Mouse (Mus musculus) heart, adult 2 months (tissue): ENCODE results near the gene Lhfpl2. TPM values are rescaled to one million over a fixed set of nuclear protein-coding genes. Genes with fewer than 3 reads are reported as not detected.

Experiments
- DNase-seq, 2 experiments: peaks; one replicate each; pipeline ENCODE4 v3.0.0; 2021
- H3K27ac ChIP-seq: fragments of 200-600 bp; 2 replicates; pipeline ENCODE4 v1.8.1; 2022
- H3K27me3 ChIP-seq: fragments of 200-500 bp; 2 replicates; pipeline ENCODE4 v1.6.1; 2012; ENCODE audit warnings: mild to moderate bottlenecking, low read length, inconsistent platforms, mixed read lengths; ENCODE audit not compliant: control insufficient read depth, insufficient read depth
- H3K36me3 ChIP-seq: fragments of 200-500 bp; 2 replicates; pipeline ENCODE4 v1.6.1; 2012; ENCODE audit warnings: low read length, inconsistent platforms; ENCODE audit not compliant: control insufficient read depth, insufficient read depth
- H3K4me1 ChIP-seq: fragments of 200-500 bp; 2 replicates; pipeline ENCODE4 v1.6.1; 2011; ENCODE audit warnings: low read length; ENCODE audit not compliant: control insufficient read depth, insufficient read depth
- H3K4me3 ChIP-seq: fragments of 200-600 bp; 2 replicates; pipeline ENCODE4 v1.8.1; 2022
- H3K79me2 ChIP-seq: fragments of 200-500 bp; replicated peaks from 2 replicates; pipeline ENCODE4 v1.6.1; 2012; ENCODE audit warnings: mild to moderate bottlenecking, inconsistent platforms, low read length, moderate library complexity, mixed read lengths; ENCODE audit not compliant: control insufficient read depth, insufficient read depth
- H3K9ac ChIP-seq: fragments of 200-500 bp; 2 replicates; pipeline ENCODE4 v1.6.1; 2012; ENCODE audit warnings: low read depth, mild to moderate bottlenecking, control low read depth, inconsistent platforms, low read length, mixed read lengths
- CTCF ChIP-seq: fragments of 200-600 bp; IDR thresholded peaks from 2 replicates; pipeline ENCODE4 v1.8.1; 2022; ENCODE audit warnings: antibody characterized with exemption, mild to moderate bottlenecking, moderate library complexity
- EP300 ChIP-seq: fragments of 200-500 bp; IDR thresholded peaks from 2 replicates; pipeline ENCODE4 v1.6.1; 2011; ENCODE audit warnings: low read depth, low read length, control low read depth; ENCODE audit not compliant: insufficient read depth
- POLR2A ChIP-seq: fragments of 200-500 bp; IDR thresholded peaks from 2 replicates; pipeline ENCODE4 v1.6.1; 2011; ENCODE audit warnings: mild to moderate bottlenecking, low read depth, low read length, control low read depth; ENCODE audit not compliant: insufficient read depth
- WGBS: fragments of 180-500 bp; shearing (Covaris S2); methylation state at CpG from one replicate; pipeline ENCODE4 v1.1.7; 2018; 5-methylcytosine and 5-hydroxymethylcytosine counted together
- intact Hi-C: fragments of 180-260 bp; cut with DNase I; formaldehyde crosslinking; loops from one replicate; pipeline ENCODE4 v1.15.1; 2025
- polyA plus RNA-seq: library from polyadenylated mRNA; depleted of rRNA; stranded (reverse); fragments of >200 nt; gene quantifications from 2 replicates; pipeline ENCODE4 v1.2.3, GENCODE M21; 2012
- total RNA-seq, 2 experiments: library from RNA; stranded (reverse); gene quantifications; 2 replicates each; pipeline ENCODE4 v1.2.3; 2021

Lhfpl2 gene
- total and polyA plus RNA-seq, 3 experiments, result 2.8 to 4.0 (median 3.5) TPM

- H3K79me2 ChIP-seq, result no peaks in the 10 kb centered on the region
- DNase-seq, result no peak
- H3K27me3 ChIP-seq, result no peaks in the 10 kb centered on the region
- no peak overlapping the region for H3K9ac ChIP-seq
- no peak overlapping the region for H3K4me3 ChIP-seq
- no peak overlapping the region for H3K27ac ChIP-seq
- intact Hi-C loops, result no loop called here
- H3K4me1 ChIP-seq, result peaks cover 7% of the 10 kb centered on the region
- TF ChIP-seq CTCF, result no peak
- TF ChIP-seq EP300, result no peak
- no peak for TF ChIP-seq POLR2A
- H3K36me3 ChIP-seq, result no peaks in the 10 kb centered on the region
- 98% methylated on average over 10 of the region's 10 CpGs for WGBS
Observed at GRCm38 (mm10) chr13:94117522-94117921, 59.9 kb downstream of the Lhfpl2 start.

GRCm38 (mm10) chr13:94118091-94118490 lies 60.5 kb downstream of the Lhfpl2 start:
- intact Hi-C loops, result no loop called here
- DNase-seq, result no peak

DNA sequence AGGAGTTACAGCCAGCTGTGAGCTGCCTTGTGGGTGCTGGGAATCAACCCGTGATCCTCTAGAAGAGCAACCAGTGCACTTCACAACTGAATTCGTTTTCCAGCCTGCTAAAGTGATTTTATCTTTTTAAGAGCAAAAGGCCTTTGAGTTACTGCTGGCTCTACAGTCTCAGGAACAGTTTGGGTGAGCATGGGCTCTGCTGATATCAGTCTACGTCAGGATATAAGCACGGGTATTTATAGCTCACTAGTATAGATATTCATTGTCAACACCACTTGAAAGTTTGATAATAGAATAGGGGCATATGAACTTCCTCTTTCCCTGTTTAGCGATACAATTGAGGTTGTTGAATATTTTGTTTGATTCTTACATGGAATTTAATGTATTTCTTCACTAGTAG lies 61.7 kb downstream of the Lhfpl2 start:
- Histone ChIP-seq H3K27ac (no peak overlapping the region), H3K4me1 (peaks cover 7% of the 10 kb centered on the region)
- intact Hi-C loops, result no loop called here

More at GRCm38 (mm10) chr13:94118091-94118490, 60.5 kb downstream of the Lhfpl2 start:
- Histone ChIP-seq H3K36me3 (no peaks in the 10 kb centered on the region), H3K4me3 (no peak overlapping the region), H3K27ac (no peak overlapping the region), H3K79me2 (no peaks in the 10 kb centered on the region), H3K27me3 (no peaks in the 10 kb centered on the region), H3K4me1 (peaks cover 7% of the 10 kb centered on the region), H3K9ac (no peak overlapping the region)
- TF ChIP-seq CTCF (peak; percentile 56), EP300 (no peak), POLR2A (no peak)
- WGBS, result 100% methylated on average over 1 of the region's 1 CpGs

GRCm38 (mm10) chr13:94122703-94123592 lies 65.4 kb downstream of the Lhfpl2 start:
- intact Hi-C loops, result no loop called here
- peak in 1 of 2 experiments; percentile 44 for DNase-seq
- no peaks in the 10 kb centered on the region for H3K27me3 ChIP-seq
- H3K79me2 ChIP-seq, result no peaks in the 10 kb centered on the region
- no peaks in the 10 kb centered on the region for H3K36me3 ChIP-seq
- TF ChIP-seq POLR2A (no peak), EP300 (no peak)
- H3K4me1 ChIP-seq, result no peaks in the 10 kb centered on the region
- WGBS, result 73% methylated on average over 16 of the region's 16 CpGs
- H3K27ac ChIP-seq, result no peak overlapping the region
- no peak overlapping the region for H3K4me3 ChIP-seq
- no peak overlapping the region for H3K9ac ChIP-seq

More for the DNA sequence above, 61.7 kb downstream of the Lhfpl2 start:
- H3K27me3 ChIP-seq, result no peaks in the 10 kb centered on the region
- no peak overlapping the region for H3K9ac ChIP-seq
- TF ChIP-seq EP300, result no peak
- no peak for TF ChIP-seq POLR2A
- TF ChIP-seq CTCF, result no peak
- DNase-seq, result no peak
- H3K4me3 ChIP-seq, result no peak overlapping the region
- 48% methylated on average over 5 of the region's 5 CpGs for WGBS
- H3K36me3 ChIP-seq, result no peaks in the 10 kb centered on the region
- no peaks in the 10 kb centered on the region for H3K79me2 ChIP-seq

GRCm38 (mm10) chr13:94130394-94130793 lies 72.8 kb downstream of the Lhfpl2 start:
- TF ChIP-seq POLR2A (no peak), CTCF (no peak), EP300 (no peak)
- WGBS, result 39% methylated on average over 7 of the region's 7 CpGs
- no peak overlapping the region for H3K4me3 ChIP-seq

GRCm38 (mm10) chr13:94131135-94131534 lies 73.5 kb downstream of the Lhfpl2 start:
- Histone ChIP-seq H3K27ac (no peak overlapping the region; the same call in 1 of the 2 replicates), H3K4me3 (no peak overlapping the region), H3K36me3 (no peaks in the 10 kb centered on the region), H3K79me2 (no peaks in the 10 kb centered on the region), H3K27me3 (no peaks in the 10 kb centered on the region), H3K4me1 (peaks cover 23% of the 10 kb centered on the region), H3K9ac (no peak overlapping the region)
- intact Hi-C loops, result loop anchor here (5.0 kb wide), 3 partner anchors 41 to 294 kb away; no protein-coding TSS in a partner anchor
- WGBS, result 87% methylated on average over 4 of the region's 4 CpGs
- TF ChIP-seq POLR2A (no peak), EP300 (no peak), CTCF (no peak)
- no peak for DNase-seq

More at GRCm38 (mm10) chr13:94130394-94130793, 72.8 kb downstream of the Lhfpl2 start:
- Histone ChIP-seq H3K27ac (no peak overlapping the region; the same call in 1 of the 2 replicates), H3K9ac (no peak overlapping the region), H3K36me3 (no peaks in the 10 kb centered on the region), H3K27me3 (no peaks in the 10 kb centered on the region), H3K4me1 (peaks cover 20% of the 10 kb centered on the region), H3K79me2 (no peaks in the 10 kb centered on the region)
- DNase-seq, result no peak
- intact Hi-C loops, result loop anchor here (5.0 kb wide), 3 partner anchors 42 to 293 kb away; no protein-coding TSS in a partner anchor
